Mouse (Mus musculus): ENCODE measurements around the gene Poln. TPM values are rescaled to one million over a fixed set of nuclear protein-coding genes. Genes with fewer than 3 reads are reported as not detected.

The Poln gene
- polyA plus RNA-seq, 1 experiment from 2014 or later, result 0.54 TPM

GRCm38 (mm10) chr5:33994671-33995625 lies 174.3 kb downstream of the Poln start:
- WGBS, result 35% methylated on average over 28 of the region's 28 CpGs

GRCm38 (mm10) chr5:33983309-33984121 lies 185.7 kb downstream of the Poln start, which contains the start of gene Gm1673:
Gene Gm1673, plus strand, starts transcription at chr5:33983433.
- under 1% methylated on average over 88 of the region's 88 CpGs for WGBS
- Histone ChIP-seq H3K9me3 (0 out of 2 replicates have a peak, but pooled peaks cover 5% of the 10 kb centered on the region), H3K27ac (peak within 1 kb of the TSS; percentile 96), H3K4me3 (peak within 1 kb of the TSS; percentile 97), H3K27me3 (ENCODE audit: insufficient read depth, poor library complexity, severe bottlenecking) (peaks cover 8% of the 10 kb centered on the region; the same call in 1 of the 2 replicates), H3K36me3 (peaks cover 31% of the 10 kb centered on the region), H3K4me1 (replicated peaks) (peaks cover 48% of the 10 kb centered on the region)
- DNase-seq (ENCODE audit: low spot score), result peak; percentile 90

More at GRCm38 (mm10) chr5:33994671-33995625, 174.3 kb downstream of the Poln start:
- Histone ChIP-seq H3K9me3 (no peaks in the 10 kb centered on the region), H3K36me3 (peaks cover 9% of the 10 kb centered on the region), H3K27ac (peak overlapping the region; percentile 93), H3K4me1 (replicated peaks) (peaks cover 48% of the 10 kb centered on the region), H3K4me3 (peak overlapping the region; percentile 80), H3K27me3 (ENCODE audit: insufficient read depth, poor library complexity, severe bottlenecking) (peaks cover 58% of the 10 kb centered on the region)
- peak; percentile 44 for DNase-seq (ENCODE audit: low spot score)

- peak overlapping the region; percentile 97 for H3K4me3 ChIP-seq
- H3K27ac ChIP-seq, result peak overlapping the region; percentile 96
- no peak for DNase-seq (ENCODE audit: low spot score)
- H3K4me1 ChIP-seq (replicated peaks), result peaks cover 48% of the 10 kb centered on the region
- 3% methylated on average over 26 of the region's 26 CpGs for WGBS
- peaks cover 31% of the 10 kb centered on the region for H3K36me3 ChIP-seq
- H3K27me3 ChIP-seq (ENCODE audit: insufficient read depth, poor library complexity, severe bottlenecking), result peaks cover 8% of the 10 kb centered on the region; the same call in 1 of the 2 replicates
- 0 out of 2 replicates have a peak, but pooled peaks cover 5% of the 10 kb centered on the region for H3K9me3 ChIP-seq
Observed at GRCm38 (mm10) chr5:33982731-33983259, 186.5 kb downstream of the Poln start.

GRCm38 (mm10) chr5:33976267-33976666 lies 193.0 kb downstream of the Poln start:
- Histone ChIP-seq H3K36me3 (peaks cover 10% of the 10 kb centered on the region), H3K9me3 (0 out of 2 replicates have a peak, but pooled peaks cover 3% of the 10 kb centered on the region), H3K4me1 (replicated peaks) (no peaks in the 10 kb centered on the region), H3K27me3 (ENCODE audit: insufficient read depth, poor library complexity, severe bottlenecking) (no peaks in the 10 kb centered on the region), H3K27ac (no peak overlapping the region), H3K4me3 (no peak overlapping the region)
- WGBS, result 42% methylated on average over 3 of the region's 3 CpGs
- DNase-seq (ENCODE audit: low spot score), result no peak

GRCm38 (mm10) chr5:33974736-33975135 lies 194.5 kb downstream of the Poln start:
- H3K27me3 ChIP-seq (ENCODE audit: insufficient read depth, poor library complexity, severe bottlenecking), result no peaks in the 10 kb centered on the region
- no peaks in the 10 kb centered on the region for H3K4me1 ChIP-seq (replicated peaks)
- 77% methylated on average over 2 of the region's 2 CpGs for WGBS
- H3K36me3 ChIP-seq, result peaks cover 6% of the 10 kb centered on the region; the same call in 1 of the 2 replicates
- no peak overlapping the region for H3K4me3 ChIP-seq
- 0 out of 2 replicates have a peak, but pooled peaks cover 3% of the 10 kb centered on the region for H3K9me3 ChIP-seq
- DNase-seq (ENCODE audit: low spot score), result no peak
- H3K27ac ChIP-seq, result no peak overlapping the region

- no peaks in the 10 kb centered on the region for H3K27me3 ChIP-seq (ENCODE audit: insufficient read depth, poor library complexity, severe bottlenecking)
- H3K36me3 ChIP-seq, result no peaks in the 10 kb centered on the region
- H3K4me3 ChIP-seq, result no peak overlapping the region
- no peaks in the 10 kb centered on the region for H3K4me1 ChIP-seq (replicated peaks)
- no peak overlapping the region for H3K27ac ChIP-seq
- no peak for DNase-seq (ENCODE audit: low spot score)
- peaks cover 16% of the 10 kb centered on the region for H3K9me3 ChIP-seq
- WGBS, result 78% methylated on average over 4 of the region's 4 CpGs
Observed at GRCm38 (mm10) chr5:33959382-33959781, 209.9 kb downstream of the Poln start.

Other genes with a start within 250 kb of the Poln start
- gene Nelfa, start 233.0 kb downstream of the Poln start, polyA plus RNA-seq (2016; fragmentation: Nextera tagmentation; extraction: Ambion mirVana), result 75.4 and 84.1 TPM in 2 replicates
- gene Gm1673, start 186.0 kb downstream of the Poln start, polyA plus RNA-seq (2016; fragmentation: Nextera tagmentation; extraction: Ambion mirVana), result 258 and 370 TPM in 2 replicates
- 1.6 and 1.7 TPM in 2 replicates for gene Nat8l, start 173.5 kb downstream of the Poln start, polyA plus RNA-seq (2016; fragmentation: Nextera tagmentation; extraction: Ambion mirVana)
- gene Haus3, start 79 bp upstream of the Poln start, polyA plus RNA-seq (2016; fragmentation: Nextera tagmentation; extraction: Ambion mirVana), result 35.0 and 46.0 TPM in 2 replicates
- gene Mxd4, start 18.3 kb upstream of the Poln start, polyA plus RNA-seq (2016; fragmentation: Nextera tagmentation; extraction: Ambion mirVana), result 21.6 and 26.3 TPM in 2 replicates
- 1.3 and 2.0 TPM in 2 replicates for gene Zfyve28, start 119.0 kb upstream of the Poln start, polyA plus RNA-seq (2016; fragmentation: Nextera tagmentation; extraction: Ambion mirVana)
- gene Cfap99, start 119.2 kb upstream of the Poln start, polyA plus RNA-seq (2016; fragmentation: Nextera tagmentation; extraction: Ambion mirVana), result not detected in 2 replicates
- gene Rnf4, start 166.8 kb upstream of the Poln start, polyA plus RNA-seq (2016; fragmentation: Nextera tagmentation; extraction: Ambion mirVana), result 181 and 193 TPM in 2 replicates
- 13.2 and 13.3 TPM in 2 replicates for gene Fam193a, start 200.5 kb upstream of the Poln start, polyA plus RNA-seq (2016; fragmentation: Nextera tagmentation; extraction: Ambion mirVana)

All from hindbrain, embryonic 10.5 days (tissue).